Mouse (Mus musculus) CD4-positive, CD25-positive, alpha-beta regulatory T cell, adult 4 months (primary cell): Measurements from ENCODE around the gene Pde1c. TPM values are rescaled to one million over a fixed set of nuclear protein-coding genes. Genes with fewer than 3 reads are reported as not detected.

Source experiments
- ATAC-seq: one replicate; pipeline ENCODE4 v1.8.0; 2017
- polyA plus RNA-seq, 2 experiments: library from polyadenylated mRNA; unstranded; fragments of 100-300 nt; shearing (Covaris generic); gene quantifications; one replicate each; pipeline ENCODE4 v1.2.1; 2017

Pde1c gene
- polyA plus RNA-seq, 2 experiments from 2014 or later = 0.09 TPM; not detected in 1

GRCm38 (mm10) chr6:56066632-56067282, 502.1 kb downstream of the Pde1c start:
- no peak for ATAC-seq

- no peak for ATAC-seq
Observed at GRCm38 (mm10) chr6:56063736-56064135, 505.2 kb downstream of the Pde1c start.

GRCm38 (mm10) chr6:56049104-56049503, 519.8 kb downstream of the Pde1c start:
- ATAC-seq = no peak

GRCm38 (mm10) chr6:56048580-56048979, 520.3 kb downstream of the Pde1c start:
- no peak for ATAC-seq

GRCm38 (mm10) chr6:56044716-56045115, 524.2 kb downstream of the Pde1c start:
- no peak for ATAC-seq

- no peak for ATAC-seq
Observed at GRCm38 (mm10) chr6:56044270-56044669, 524.6 kb downstream of the Pde1c start.

GRCm38 (mm10) chr6:56039476-56040055, 529.3 kb downstream of the Pde1c start:
- ATAC-seq = no peak

GRCm38 (mm10) chr6:56035054-56035453, 533.8 kb downstream of the Pde1c start:
- ATAC-seq = no peak

GRCm38 (mm10) chr6:56032231-56032630, 536.7 kb downstream of the Pde1c start:
- ATAC-seq = no peak

- no peak for ATAC-seq
Observed at GRCm38 (mm10) chr6:56029986-56030385, 538.9 kb downstream of the Pde1c start.

- no peak for ATAC-seq
Observed at GRCm38 (mm10) chr6:56027966-56028365, 540.9 kb downstream of the Pde1c start.

- no peak for ATAC-seq
Observed at GRCm38 (mm10) chr6:56027318-56027717, 541.6 kb downstream of the Pde1c start.

- no peak for ATAC-seq
Observed at GRCm38 (mm10) chr6:56025533-56025932, 543.4 kb downstream of the Pde1c start.

Other genes starting within 250 kb of the Pde1c start
- gene Lsm5, start 135.6 kb upstream of the Pde1c start, polyA plus RNA-seq = 100 to 1,000 TPM in 1 of 2 experiments, 10 to 100 TPM in 1; 85.6 to 125 TPM
- gene Avl9, start 145.8 kb upstream of the Pde1c start, polyA plus RNA-seq = 10 to 100 TPM; 12.9 to 14.6 TPM
- gene Kbtbd2, start 228.7 kb upstream of the Pde1c start, polyA plus RNA-seq = 10 to 100 TPM; 22.9 to 27.2 TPM